Mouse (Mus musculus) erythroid progenitor cell, adult 5-6 weeks (primary cell): ENCODE data around the gene Dgcr8. TPM values are rescaled to one million over a fixed set of nuclear protein-coding genes. Genes with fewer than 3 reads are reported as not detected.

Source experiments
- ATAC-seq: replicated peaks from 2 replicates; pipeline ENCODE4 v1.8.0; 2016; ENCODE audit warnings: moderate number of reproducible peaks, mild to moderate bottlenecking, moderate TSS enrichment, inconsistent platforms; ENCODE audit not compliant: poor library complexity, low FRiP score, severe bottlenecking
- total RNA-seq, 2 experiments: library from RNA; stranded (forward) in 1 of 2; stranded (reverse) in 1 of 2; fragments of 150-400 nt in 1 of 2; fragments of 186-747, 209-891 nt in 1 of 2; gene quantifications; 2 replicates each; pipeline versions ENCODE4 v1.2.3 to v1.2.4; 2015 to 2017; ENCODE audit warnings: low replicate concordance in 2 of 2

The Dgcr8 gene
- total RNA-seq, 2 experiments from 2014 or later = 133 to 138 TPM

GRCm38 (mm10) chr16:18250828-18251790, 37.9 kb downstream of the Dgcr8 start:
- no peak for ATAC-seq

GRCm38 (mm10) chr16:18250231-18250630, 38.8 kb downstream of the Dgcr8 start:
- no peak for ATAC-seq

- ATAC-seq = 0 out of 2 replicates have a peak, but pooled peaks have one; percentile 27
These were observed 39.6 kb downstream of the Dgcr8 start for GRCm38 (mm10) chr16:18249364-18249967.

- peak; percentile 91 for ATAC-seq
These were observed 40.3 kb downstream of the Dgcr8 start, which contains the start of the genes Trmt2a and Ranbp1 for GRCm38 (mm10) chr16:18248433-18249363. Gene Trmt2a, plus strand, starts transcription at chr16:18248679. Gene Ranbp1, minus strand, starts transcription at chr16:18248732.

- ATAC-seq = no peak
These were observed 41.3 kb downstream of the Dgcr8 start for GRCm38 (mm10) chr16:18247521-18248399.

GRCm38 (mm10) chr16:18241581-18241980, 47.5 kb downstream of the Dgcr8 start:
- ATAC-seq = no peak

GRCm38 (mm10) chr16:18236676-18237501, 52.2 kb downstream of the Dgcr8 start:
- no peak for ATAC-seq

- no peak for ATAC-seq
These were observed 53.5 kb downstream of the Dgcr8 start for GRCm38 (mm10) chr16:18235389-18236065.

- ATAC-seq = no peak
These were observed 54.2 kb downstream of the Dgcr8 start, which contains the start of gene Zdhhc8 for GRCm38 (mm10) chr16:18234671-18235388. Gene Zdhhc8, minus strand, starts transcription at chr16:18235136.

- ATAC-seq = no peak
These were observed 55.0 kb downstream of the Dgcr8 start for GRCm38 (mm10) chr16:18233919-18234670.

- no peak for ATAC-seq
These were observed 55.6 kb downstream of the Dgcr8 start for GRCm38 (mm10) chr16:18233451-18233850.

GRCm38 (mm10) chr16:18231451-18231850, 57.6 kb downstream of the Dgcr8 start:
- ATAC-seq = no peak

GRCm38 (mm10) chr16:18231047-18231446, 58.0 kb downstream of the Dgcr8 start:
- no peak for ATAC-seq

- no peak for ATAC-seq
These were observed 58.4 kb downstream of the Dgcr8 start for GRCm38 (mm10) chr16:18230617-18231016.

- no peak for ATAC-seq
These were observed 59.4 kb downstream of the Dgcr8 start for GRCm38 (mm10) chr16:18229622-18230021.

GRCm38 (mm10) chr16:18228856-18229255, 60.2 kb downstream of the Dgcr8 start:
- no peak for ATAC-seq
